ENCODE assay signal across 8 mouse cellular contexts in the genomic region with DNA sequence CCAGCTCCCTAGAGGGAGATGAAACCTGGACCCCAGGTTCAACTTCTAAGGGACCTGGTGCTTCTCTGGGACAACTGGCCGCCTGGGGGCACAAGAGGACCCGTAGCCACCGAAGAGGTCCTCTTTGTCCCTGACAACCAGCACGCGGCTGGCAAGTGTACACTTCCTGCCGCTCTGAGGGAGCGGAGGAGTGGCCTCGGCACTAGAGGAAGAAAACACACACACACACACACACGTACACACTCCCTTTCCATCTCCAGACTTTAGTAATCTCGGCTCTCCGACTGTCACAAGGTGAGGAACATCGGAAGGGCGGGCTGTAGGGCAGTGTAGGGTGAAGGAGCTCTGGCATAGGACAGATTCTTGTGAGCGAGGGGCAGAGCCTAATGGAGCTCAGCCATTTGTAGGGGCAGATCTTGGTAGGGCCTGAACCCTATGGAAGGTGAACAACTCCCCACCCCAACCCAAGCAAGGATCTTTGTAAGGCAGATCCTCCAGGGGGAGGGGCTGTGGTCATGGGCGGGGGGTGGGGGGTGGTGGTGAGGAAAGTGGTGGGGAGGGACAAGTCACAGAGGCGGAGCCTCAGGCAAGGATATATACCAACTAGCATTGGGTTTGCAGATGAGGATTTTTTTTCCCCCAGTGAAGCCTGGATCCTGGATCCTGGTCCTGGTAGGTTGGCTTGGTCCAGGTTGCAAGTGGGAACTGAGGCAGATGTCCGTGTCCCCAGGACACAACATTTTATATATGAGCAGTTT. TPM values are rescaled to one million over a fixed set of nuclear protein-coding genes. Genes with fewer than 3 reads are reported as not detected.
DNase-seq lines count a peak whose midpoint lies in the region; ATAC-seq and TF ChIP-seq lines count a peak whose summit lies in the region.

No protein-coding gene starts in this region.

- ATAC-seq in forebrain, embryonic 16.5 days = peak; percentile 90
- peak; percentile 96 to 97 for ATAC-seq in hematopoietic stem cell, adult 5-6 weeks (replicated peaks in 1 of 2; ENCODE audit: insufficient read depth in 1 of 2, low FRiP score in 2 of 2, low TSS enrichment in 1 of 2, low read depth in 1 of 2, poor library complexity in 2 of 2, severe bottlenecking in 2 of 2)

- 9% methylated on average over 17 of the region's 17 CpGs for WGBS in cerebellum, adult 2 months
- 8% methylated on average over 17 of the region's 17 CpGs for WGBS in forebrain, embryonic 16.5 days

- TF ChIP-seq POLR2A in MEL (IDR thresholded peaks at IDR 0.05; ENCODE audit: control insufficient read depth in 1 of 2, insufficient read depth in 1 of 2, low read depth in 1 of 2, low read length in 2 of 2, poor library complexity in 1 of 2) = peak in 1 of 2 experiments; percentile 33; a peak in 1 of 4 replicates
- no peak for TF ChIP-seq POLR2A in cerebellum, adult 2 months (IDR thresholded peaks at IDR 0.05; ENCODE audit: borderline replicate concordance, insufficient read depth, low read length)

- H3K27ac ChIP-seq in MEL (ENCODE audit: control insufficient read depth, low read depth, low read length) = no peak overlapping the region
- H3K27ac ChIP-seq in cerebellum, adult 2 months (ENCODE audit: insufficient read depth, low read length) = no peak overlapping the region
- peak overlapping the region; percentile 58; the same call in 1 of the 2 replicates for H3K27ac ChIP-seq in forebrain, embryonic 16.5 days (ENCODE audit: low read length)

- no peaks in the 10 kb centered on the region; a peak in 1 of 4 replicates for H3K36me3 ChIP-seq in MEL (ENCODE audit: control insufficient read depth in 1 of 2, insufficient read depth in 2 of 2, low read length in 2 of 2)
- no peaks in the 10 kb centered on the region for H3K36me3 ChIP-seq in forebrain, embryonic 16.5 days (ENCODE audit: control insufficient read depth, insufficient read depth)

- peak overlapping the region; percentile 48 for H3K9ac ChIP-seq in MEL (ENCODE audit: control insufficient read depth, low read depth, low read length, poor library complexity, severe bottlenecking)
- H3K9ac ChIP-seq in forebrain, embryonic 16.5 days (replicated peaks; ENCODE audit: low read depth, low read length) = peak overlapping the region; percentile 67

- H3K9me3 ChIP-seq in MEL (replicated peaks; ENCODE audit: insufficient read depth, low read length) = no peaks in the 10 kb centered on the region
- no peaks in the 10 kb centered on the region for H3K9me3 ChIP-seq in forebrain, embryonic 16.5 days (ENCODE audit: control insufficient read depth, low read length)

- no peak for TF ChIP-seq EP300 in MEL (IDR thresholded peaks at IDR 0.05; ENCODE audit: low read depth in 1 of 2, low read length in 2 of 2)

- peak; percentile 16 to 63 (median 58); a peak in 5 of 6 replicates for TF ChIP-seq CTCF in MEL (IDR thresholded peaks at IDR 0.05 in 2 of 3, conservative IDR thresholded peaks at IDR 0.05 in 1 of 3; ENCODE audit: control insufficient read depth in 1 of 3, insufficient read depth in 1 of 3, low read depth in 2 of 3, low read length in 3 of 3, poor library complexity in 1 of 3, severe bottlenecking in 1 of 3)
- peak; percentile 56 for TF ChIP-seq CTCF in cerebellum, adult 2 months (IDR thresholded peaks at IDR 0.05; ENCODE audit: borderline replicate concordance, insufficient read depth, low read depth, low read length)

- H3K27me3 ChIP-seq in MEL (ENCODE audit: control insufficient read depth in 1 of 2, insufficient read depth in 2 of 2, low read length in 2 of 2) = no peaks in the 10 kb centered on the region
- no peaks in the 10 kb centered on the region for H3K27me3 ChIP-seq in cerebellum, adult 2 months (ENCODE audit: control insufficient read depth, insufficient read depth, low read length)
- H3K27me3 ChIP-seq in forebrain, embryonic 16.5 days (replicated peaks; ENCODE audit: control insufficient read depth, insufficient read depth, low read length) = no peaks in the 10 kb centered on the region

- peak; percentile 79 for DNase-seq in MEL (ENCODE audit: low read depth, low spot score)
- DNase-seq in cerebellum, adult 2 months = peak; percentile 63 to 66
- peak; percentile 74 to 81 for DNase-seq in layer of hippocampus, postnatal 10 days (ENCODE audit: low spot score in 2 of 2)
- DNase-seq in lung, postnatal 36 days = peak; percentile 93
- peak; percentile 81 for DNase-seq in retina, embryonic 14.5 days (ENCODE audit: low spot score)
- DNase-seq in thymus, postnatal 36 days = peak; percentile 68 to 75

- H3K79me2 ChIP-seq in MEL (ENCODE audit: control insufficient read depth, insufficient read depth, low read length, poor library complexity) = no peaks in the 10 kb centered on the region

- peak; percentile 17 for TF ChIP-seq RAD21 in MEL (IDR thresholded peaks at IDR 0.05; ENCODE audit: low read depth, low read length)

- peaks cover 0 to 10% of the 10 kb centered on the region in 2 experiments; a peak in 3 of 4 replicates for H3K4me1 ChIP-seq in MEL (ENCODE audit: control insufficient read depth in 1 of 2, insufficient read depth in 2 of 2, low read length in 2 of 2)
- H3K4me1 ChIP-seq in cerebellum, adult 2 months (ENCODE audit: control insufficient read depth, insufficient read depth, low read length) = no peaks in the 10 kb centered on the region
- H3K4me1 ChIP-seq in forebrain, embryonic 16.5 days (replicated peaks; ENCODE audit: control insufficient read depth, insufficient read depth, low read length) = peaks cover 9% of the 10 kb centered on the region

- peak overlapping the region; percentile 51 to 73 for H3K4me3 ChIP-seq in MEL (ENCODE audit: control insufficient read depth in 1 of 2, insufficient read depth in 1 of 2, low read depth in 2 of 2, low read length in 2 of 2)
- peak overlapping the region; percentile 68 for H3K4me3 ChIP-seq in cerebellum, adult 2 months (replicated peaks; ENCODE audit: insufficient read depth, low read depth, low read length)
- H3K4me3 ChIP-seq in forebrain, embryonic 16.5 days (replicated peaks; ENCODE audit: low read length) = peak overlapping the region; percentile 44

- peak overlapping the region; percentile 70 for H3K4me2 ChIP-seq in forebrain, embryonic 16.5 days (ENCODE audit: low read length)

TF ChIP-seq in MEL, 35 proteins besides CTCF, POLR2A, EP300 and RAD21 (continues in another document):
- no peak for TF ChIP-seq POLR2AphosphoS2 (IDR thresholded peaks at IDR 0.05; ENCODE audit: low read length)
- TF ChIP-seq MAZ (IDR thresholded peaks at IDR 0.05; ENCODE audit: low read depth, low read length) = no peak
- no peak for TF ChIP-seq UBTF (IDR thresholded peaks at IDR 0.05; ENCODE audit: borderline replicate concordance, insufficient read depth, low read depth, low read length)
- TF ChIP-seq GABPA (IDR thresholded peaks at IDR 0.05; ENCODE audit: low read depth, low read length) = no peak
- no peak for TF ChIP-seq ZKSCAN1 (IDR thresholded peaks at IDR 0.05; ENCODE audit: low read depth, low read length)
- no peak for TF ChIP-seq MYC (IDR thresholded peaks at IDR 0.05; ENCODE audit: low read depth, low read length)
- TF ChIP-seq USF1 (IDR thresholded peaks at IDR 0.05; ENCODE audit: low read depth, low read length) = no peak
- no peak for TF ChIP-seq BHLHE40 (IDR thresholded peaks at IDR 0.05; ENCODE audit: borderline replicate concordance, low read depth, low read length)
- 0 out of 2 replicates have a peak, but pooled peaks have one; percentile 1 for TF ChIP-seq SIN3A (IDR thresholded peaks at IDR 0.05; ENCODE audit: low read length)
- TF ChIP-seq E2F4 (IDR thresholded peaks at IDR 0.05; ENCODE audit: borderline replicate concordance, low read depth, low read length) = no peak
- no peak for TF ChIP-seq TAL1 (IDR thresholded peaks at IDR 0.05; ENCODE audit: low read length)
- no peak for TF ChIP-seq MYB (IDR thresholded peaks at IDR 0.05; ENCODE audit: low read depth, low read length)
- TF ChIP-seq ZNF384 (IDR thresholded peaks at IDR 0.05; ENCODE audit: low read depth, low read length) = no peak
- no peak for TF ChIP-seq CHD1 (IDR thresholded peaks at IDR 0.05; ENCODE audit: low read depth, low read length)
- no peak for TF ChIP-seq ZC3H11A (IDR thresholded peaks at IDR 0.05; ENCODE audit: low read depth, low read length)
- TF ChIP-seq HCFC1 (IDR thresholded peaks at IDR 0.05; ENCODE audit: low read depth, low read length) = 0 out of 2 replicates have a peak, but pooled peaks have one; percentile 21
- no peak for TF ChIP-seq NRF1 (IDR thresholded peaks at IDR 0.05; ENCODE audit: insufficient read depth, low read depth, low read length, poor library complexity, severe bottlenecking)
- no peak for TF ChIP-seq KAT2A (conservative IDR thresholded peaks at IDR 0.05; ENCODE audit: low read depth, low read length)
- TF ChIP-seq ZMIZ1 (IDR thresholded peaks at IDR 0.05; ENCODE audit: low read depth, low read length) = no peak
- TF ChIP-seq SMC3 (IDR thresholded peaks at IDR 0.05; ENCODE audit: low read depth, low read length) = peak; percentile 47
- TF ChIP-seq RCOR1 (IDR thresholded peaks at IDR 0.05; ENCODE audit: low read depth, low read length) = no peak
- peak; percentile 77 for TF ChIP-seq MAX (IDR thresholded peaks at IDR 0.05; ENCODE audit: low read length)
- no peak for TF ChIP-seq POLR2AphosphoS5 (IDR thresholded peaks at IDR 0.05; ENCODE audit: borderline replicate concordance, low read depth, low read length)
- TF ChIP-seq ELF1 (IDR thresholded peaks at IDR 0.05; ENCODE audit: low read depth, low read length) = no peak
- no peak for TF ChIP-seq JUND (IDR thresholded peaks at IDR 0.05; ENCODE audit: low read depth, low read length)
- TF ChIP-seq TBP (IDR thresholded peaks at IDR 0.05; ENCODE audit: low read depth, low read length) = 0 out of 2 replicates have a peak, but pooled peaks have one; percentile 19

RNA-seq across cellular contexts. Expression of a gene that starts 10.5 kb away (rescaled TPM):
- 58.6 and 66.1 TPM in 2 replicates for total RNA-seq in MEL (2012; rRNA removed)
- 100 to 1,000 TPM in 1 of 2 experiments, not detected in 1; 128 TPM for polyA plus RNA-seq in MEL (2012; ENCODE audit: insufficient read depth in 1 of 2, insufficient read length in 2 of 2, low read depth in 1 of 2, low replicate concordance in 2 of 2, missing spikeins in 1 of 2)
- polyA plus RNA-seq in cerebellum, adult 2 months (2012; rRNA removed) = 291 and 305 TPM in 2 replicates
- polyA plus RNA-seq in forebrain, embryonic 16.5 days (2015; fragmentation: Nextera tagmentation; extraction: Ambion mirVana) = 316 and 341 TPM in 2 replicates
- 47.5 and 59.3 TPM in 2 replicates for total RNA-seq in hematopoietic stem cell, adult 5-6 weeks (2017)
- 100 to 1,000 TPM; 353 to 378 TPM for total RNA-seq in layer of hippocampus, postnatal 10 days (2021)

RNA-seq across cellular contexts. Expression of a gene that starts 16.5 kb away (rescaled TPM):
- not detected in 2 replicates for total RNA-seq in MEL (2012; rRNA removed)
- under 1 TPM in 1 of 2 experiments, not detected in 1; 0.17 TPM for polyA plus RNA-seq in MEL (2012; ENCODE audit: insufficient read depth in 1 of 2, insufficient read length in 2 of 2, low read depth in 1 of 2, low replicate concordance in 2 of 2, missing spikeins in 1 of 2)
- 20.6 and 21.2 TPM in 2 replicates for polyA plus RNA-seq in cerebellum, adult 2 months (2012; rRNA removed)
- 89.5 and 104 TPM in 2 replicates for polyA plus RNA-seq in forebrain, embryonic 16.5 days (2015; fragmentation: Nextera tagmentation; extraction: Ambion mirVana)
- total RNA-seq in hematopoietic stem cell, adult 5-6 weeks (2017) = 1.6 and 2.6 TPM in 2 replicates
- 10 to 100 TPM; 60.4 to 63.3 TPM for total RNA-seq in layer of hippocampus, postnatal 10 days (2021)

Comparison
In these comparisons a context has a peak if more than half of its experiments do, and no peak if none do; other contexts are left out.
1. RNA of a gene that starts 16.5 kb away (total RNA-seq): 60.4 to 63.3 TPM in layer of hippocampus, postnatal 10 days; 1.6 to 2.6 TPM in hematopoietic stem cell, adult 5-6 weeks and not detected in MEL; every median in the first group is over 10 times any median in the second.
2. Peak in every context shown above with its lines, with median percentiles within 50 percentile points of each other: DNase-seq and H3K4me3 ChIP-seq.